Mouse (Mus musculus): ENCODE measurements around the gene Slc43a2.
"Not testable (repeated sequence)": the region's sequence is repeated elsewhere in the genome, so short reads cannot be mapped to it uniquely, and the experiment has no call there.

Slc43a2 gene

GRCm38 (mm10) chr11:75550200-75550946 is 18.9 kb downstream of the Slc43a2 start:
- no peak for ATAC-seq (ENCODE audit: low TSS enrichment)

- ATAC-seq (ENCODE audit: low TSS enrichment) = no peak
These were observed 19.8 kb downstream of the Slc43a2 start for GRCm38 (mm10) chr11:75551321-75551720.

- peak; percentile 82; the same call in 1 of the 2 replicates for ATAC-seq (ENCODE audit: low TSS enrichment)
These were observed 20.5 kb downstream of the Slc43a2 start for GRCm38 (mm10) chr11:75551961-75552441.

- ATAC-seq (ENCODE audit: low TSS enrichment) = no peak
These were observed 21.5 kb downstream of the Slc43a2 start for GRCm38 (mm10) chr11:75552906-75553482.

- ATAC-seq (ENCODE audit: low TSS enrichment) = not testable (repeated sequence)
These were observed 24.5 kb downstream of the Slc43a2 start for GRCm38 (mm10) chr11:75556006-75556405.

- no peak for ATAC-seq (ENCODE audit: low TSS enrichment)
These were observed 25.6 kb downstream of the Slc43a2 start for GRCm38 (mm10) chr11:75557142-75557541.

DNA sequence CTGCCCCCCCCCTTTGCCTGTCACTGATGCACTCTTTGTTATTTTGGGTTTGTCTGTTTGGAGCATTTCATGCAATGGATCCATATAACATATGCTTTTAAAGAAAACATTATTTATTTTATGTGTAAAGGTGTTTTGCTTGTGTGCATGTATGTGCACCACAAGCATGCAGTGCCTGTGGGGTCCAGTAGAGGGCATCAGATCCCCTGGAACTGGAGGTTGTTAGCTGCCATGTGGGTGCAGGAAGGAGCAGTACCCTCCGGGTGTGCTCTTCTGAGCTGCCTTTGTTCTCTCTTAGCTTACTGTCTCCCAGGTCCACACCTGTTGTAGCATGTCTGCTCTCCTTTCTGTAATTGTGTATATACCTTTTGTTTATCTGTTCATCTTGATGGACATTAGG is 26.6 kb downstream of the Slc43a2 start:
- ATAC-seq (ENCODE audit: low TSS enrichment) = no peak

- peak; percentile 44; the same call in 1 of the 2 replicates for ATAC-seq (ENCODE audit: low TSS enrichment)
These were observed 28.5 kb downstream of the Slc43a2 start for GRCm38 (mm10) chr11:75559870-75560504.

- ATAC-seq (ENCODE audit: low TSS enrichment) = no peak
These were observed 29.3 kb downstream of the Slc43a2 start for GRCm38 (mm10) chr11:75560530-75561409.

DNA sequence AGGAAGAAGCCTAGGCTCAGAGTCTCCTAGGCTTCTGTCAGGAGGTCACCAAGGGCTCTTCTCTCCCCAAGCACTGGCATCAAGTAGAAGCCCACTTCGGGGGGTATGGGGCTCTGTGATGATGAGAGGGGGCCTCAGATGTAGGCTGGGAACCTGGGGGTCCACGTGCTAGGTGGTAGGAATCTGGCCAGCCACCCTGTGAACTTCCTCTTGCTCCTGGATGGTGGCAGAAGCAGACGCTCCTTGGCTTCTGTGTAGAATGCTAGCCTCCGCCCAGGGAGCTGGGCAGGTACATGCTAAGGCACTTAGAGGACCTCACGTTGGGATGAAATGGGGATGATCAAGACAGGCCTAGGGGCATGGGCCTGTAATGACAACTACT is 29.9 kb downstream of the Slc43a2 start:
- no peak for ATAC-seq (ENCODE audit: low TSS enrichment)

- ATAC-seq (ENCODE audit: low TSS enrichment) = no peak
These were observed 31.3 kb downstream of the Slc43a2 start for GRCm38 (mm10) chr11:75562840-75563239.

DNA sequence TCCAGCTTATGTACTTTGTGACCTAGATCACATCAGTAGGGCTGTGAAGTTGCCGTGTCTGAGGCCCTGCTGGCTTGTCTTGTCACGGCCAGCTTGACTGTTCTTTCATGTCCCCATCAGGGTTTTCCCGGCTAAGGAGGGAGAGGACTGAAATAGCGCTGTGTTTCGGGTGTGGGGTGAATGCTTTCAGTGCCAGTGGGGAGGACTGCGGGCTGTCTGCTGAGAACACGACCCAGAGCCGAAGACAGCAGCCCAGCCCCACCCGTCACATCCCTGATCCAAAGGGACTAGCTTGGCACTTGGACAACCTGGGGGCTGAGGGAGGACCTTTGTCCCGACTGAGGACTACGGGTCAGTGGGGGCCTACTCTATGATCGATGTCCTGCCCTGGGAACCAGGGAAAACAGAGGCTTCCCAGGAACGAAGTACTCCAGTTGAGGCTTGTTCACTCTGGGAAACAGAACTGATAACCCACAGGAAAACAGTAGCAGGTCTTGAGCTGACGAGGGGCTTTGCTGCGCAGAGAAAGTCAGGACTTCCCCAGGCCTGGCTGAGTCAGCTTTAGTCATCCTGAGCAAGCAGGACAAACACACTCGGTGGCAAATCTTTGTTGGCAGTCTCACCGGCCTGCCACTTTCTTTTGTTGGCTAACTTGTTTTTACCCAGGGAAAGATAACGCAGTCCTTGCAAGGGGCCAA is 32.5 kb downstream of the Slc43a2 start:
- ATAC-seq (ENCODE audit: low TSS enrichment) = peak; percentile 48

GRCm38 (mm10) chr11:75565849-75566248 is 34.4 kb downstream of the Slc43a2 start:
- ATAC-seq (ENCODE audit: low TSS enrichment) = no peak

DNA sequence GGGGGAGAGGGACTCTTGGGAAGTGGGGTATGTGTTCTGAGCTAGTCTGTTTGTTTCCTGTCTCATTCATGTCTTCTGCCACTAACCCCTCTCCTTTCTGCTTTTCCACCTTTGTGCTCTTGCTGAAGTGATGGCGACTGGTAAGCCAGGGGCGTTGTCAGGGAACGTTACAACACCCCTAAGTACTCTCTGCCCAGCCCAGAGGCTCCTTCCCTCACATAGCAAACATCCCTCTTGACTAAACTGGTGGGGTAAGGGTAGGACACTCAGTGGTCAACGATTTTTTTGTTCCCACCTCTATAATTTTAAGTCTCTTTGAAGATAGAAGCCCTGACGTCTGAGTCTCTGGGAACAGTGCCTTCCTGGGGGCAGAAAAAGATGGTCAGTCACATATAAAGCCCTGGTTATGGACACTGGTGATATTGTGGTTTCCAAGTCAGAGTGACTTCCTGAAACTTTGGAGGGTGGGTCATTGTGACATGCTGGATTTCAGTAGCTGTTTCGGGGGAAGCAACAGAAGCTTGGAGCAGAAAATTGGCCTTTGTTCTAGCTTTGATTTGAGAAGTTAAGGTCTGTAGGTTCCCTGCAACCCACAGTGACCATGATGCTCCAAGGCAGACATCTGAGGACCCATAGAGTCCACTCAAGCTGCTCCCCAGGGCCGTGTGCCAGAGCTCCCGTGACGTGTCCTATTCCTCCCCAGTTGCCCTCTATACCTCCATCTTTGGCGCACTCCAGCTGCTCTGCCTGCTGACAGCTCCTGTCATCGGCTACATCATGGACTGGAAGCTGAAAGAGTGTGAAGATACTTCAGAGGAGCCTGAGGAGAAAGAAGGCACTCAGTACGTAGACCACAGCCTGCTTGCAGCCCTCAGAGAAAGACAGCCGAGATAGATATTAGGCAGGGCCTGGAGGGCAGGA is 35.0 kb downstream of the Slc43a2 start:
- no peak for ATAC-seq (ENCODE audit: low TSS enrichment)

DNA sequence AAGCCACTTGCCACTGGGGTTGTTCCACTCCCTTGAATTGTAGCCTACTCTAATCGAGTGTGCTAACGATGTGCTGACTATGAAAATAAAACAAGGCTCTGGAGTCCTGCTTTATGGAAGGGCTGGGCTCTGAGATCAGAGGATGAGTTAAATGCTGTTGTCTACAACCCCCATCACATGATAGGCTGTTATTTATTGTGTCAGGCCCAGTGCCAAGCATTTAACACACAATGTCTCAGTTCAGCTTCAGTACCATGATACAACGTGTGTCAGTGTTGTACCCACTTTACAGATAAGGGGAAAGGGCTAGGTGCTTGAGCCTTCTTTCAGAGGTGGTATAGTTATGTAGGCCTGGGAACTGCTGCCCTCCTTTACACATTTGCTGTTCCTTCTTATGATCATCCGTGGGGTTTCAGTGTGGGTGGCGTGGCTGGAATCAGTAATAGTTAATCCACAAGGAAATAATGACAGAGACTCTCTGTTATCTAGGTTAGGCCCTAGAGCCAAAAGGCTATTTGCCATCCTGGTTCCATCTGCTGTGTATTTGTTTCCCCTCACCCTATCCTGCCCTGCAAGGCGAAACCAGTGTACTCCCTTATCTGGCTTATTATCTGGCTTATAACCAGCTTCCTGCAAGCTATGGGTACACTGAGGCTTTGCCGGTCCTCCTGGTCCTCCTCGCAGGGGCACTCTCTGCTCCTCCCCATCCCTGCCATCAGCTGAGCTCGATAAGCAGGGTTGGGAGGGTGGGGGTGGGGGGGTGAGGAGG is 36.0 kb downstream of the Slc43a2 start:
- no peak for ATAC-seq (ENCODE audit: low TSS enrichment)

GRCm38 (mm10) chr11:75568115-75568511 is 36.6 kb downstream of the Slc43a2 start:
- ATAC-seq (ENCODE audit: low TSS enrichment) = no peak

DNA sequence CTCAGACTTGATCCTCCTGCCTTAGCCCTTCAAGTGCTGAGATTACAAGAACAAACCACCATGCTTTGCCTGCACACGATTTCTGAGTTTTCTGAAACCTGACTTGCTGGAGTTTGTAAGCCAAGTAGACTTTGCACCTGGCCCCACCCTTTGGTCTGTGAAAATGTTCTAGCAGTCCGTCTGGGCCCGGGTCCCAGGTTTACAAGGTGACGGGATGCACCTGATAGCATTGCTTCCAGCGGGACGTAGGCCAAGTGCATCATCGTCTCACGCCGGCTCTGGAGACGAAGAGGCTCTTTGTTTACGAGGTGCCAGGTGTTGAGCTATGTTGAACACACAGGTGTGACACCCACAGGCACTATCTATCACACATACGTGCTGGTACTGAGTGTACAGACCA is 37.5 kb downstream of the Slc43a2 start:
- ATAC-seq (ENCODE audit: low TSS enrichment) = no peak

GRCm38 (mm10) chr11:75570375-75571125 is 39.1 kb downstream of the Slc43a2 start:
- ATAC-seq (ENCODE audit: low TSS enrichment) = no peak
